Mouse (Mus musculus) layer of hippocampus, adult 18-20 months (tissue): ENCODE data around the gene Eif4b. TPM values are rescaled to one million over a fixed set of nuclear protein-coding genes. Genes with fewer than 3 reads are reported as not detected.
A peak's percentile ranks its signal among the peaks of the same experiment; 100 is the strongest.
"Not testable (repeated sequence)": the region's sequence is repeated elsewhere in the genome, so short reads cannot be mapped to it uniquely, and the experiment has no call there.

Experiments used
- DNase-seq, 2 experiments: peaks; one replicate each; pipeline ENCODE4 v3.0.0; 2022; ENCODE audit warnings: low spot score in 2 of 2
- total RNA-seq, 2 experiments: library from RNA; stranded (reverse); gene quantifications; 2 replicates each; pipeline ENCODE4 v1.2.3; 2021

Eif4b gene
- total RNA-seq, 2 experiments from 2014 or later = 197 to 203 TPM

GRCm38 (mm10) chr15:102074070-102074731 lies 628 bp downstream of the Eif4b start:
- peak; percentile 32 to 61 for DNase-seq

GRCm38 (mm10) chr15:102074876-102075585 lies 1.5 kb downstream of the Eif4b start:
- no peak for DNase-seq

GRCm38 (mm10) chr15:102077111-102077677 lies 3.6 kb downstream of the Eif4b start:
- DNase-seq = no peak

GRCm38 (mm10) chr15:102079221-102079620 lies 5.6 kb downstream of the Eif4b start:
- no peak for DNase-seq

GRCm38 (mm10) chr15:102079924-102080323 lies 6.4 kb downstream of the Eif4b start:
- DNase-seq = not testable (repeated sequence)

GRCm38 (mm10) chr15:102080429-102080828 lies 6.9 kb downstream of the Eif4b start:
- no peak for DNase-seq

- no peak for DNase-seq
These were observed 8.6 kb downstream of the Eif4b start for GRCm38 (mm10) chr15:102082148-102082547.

GRCm38 (mm10) chr15:102083028-102083427 lies 9.5 kb downstream of the Eif4b start:
- no peak for DNase-seq

GRCm38 (mm10) chr15:102089914-102090585 lies 16.5 kb downstream of the Eif4b start:
- no peak for DNase-seq

- no peak for DNase-seq
These were observed 17.6 kb downstream of the Eif4b start for GRCm38 (mm10) chr15:102091063-102091679.

GRCm38 (mm10) chr15:102091688-102092087 lies 18.1 kb downstream of the Eif4b start:
- DNase-seq = no peak

- DNase-seq = no peak
These were observed 18.6 kb downstream of the Eif4b start for GRCm38 (mm10) chr15:102092222-102092621.

GRCm38 (mm10) chr15:102094157-102094556 lies 20.6 kb downstream of the Eif4b start:
- no peak for DNase-seq

- DNase-seq = no peak
These were observed 21.4 kb downstream of the Eif4b start for GRCm38 (mm10) chr15:102094988-102095387.

GRCm38 (mm10) chr15:102097147-102097915 lies 23.8 kb downstream of the Eif4b start:
- DNase-seq = no peak

GRCm38 (mm10) chr15:102097991-102098555 lies 24.5 kb downstream of the Eif4b start:
- no peak for DNase-seq

GRCm38 (mm10) chr15:102099260-102099659 lies 25.7 kb downstream of the Eif4b start:
- no peak for DNase-seq

- no peak for DNase-seq
These were observed 26.2 kb downstream of the Eif4b start for GRCm38 (mm10) chr15:102099771-102100160.

GRCm38 (mm10) chr15:102100161-102100981 lies 26.8 kb downstream of the Eif4b start, which contains the start of gene Tns2:
TSS of gene Tns2 (plus strand) at chr15:102100413.
- peak; percentile 64 to 75 for DNase-seq
